In the genomic region with DNA sequence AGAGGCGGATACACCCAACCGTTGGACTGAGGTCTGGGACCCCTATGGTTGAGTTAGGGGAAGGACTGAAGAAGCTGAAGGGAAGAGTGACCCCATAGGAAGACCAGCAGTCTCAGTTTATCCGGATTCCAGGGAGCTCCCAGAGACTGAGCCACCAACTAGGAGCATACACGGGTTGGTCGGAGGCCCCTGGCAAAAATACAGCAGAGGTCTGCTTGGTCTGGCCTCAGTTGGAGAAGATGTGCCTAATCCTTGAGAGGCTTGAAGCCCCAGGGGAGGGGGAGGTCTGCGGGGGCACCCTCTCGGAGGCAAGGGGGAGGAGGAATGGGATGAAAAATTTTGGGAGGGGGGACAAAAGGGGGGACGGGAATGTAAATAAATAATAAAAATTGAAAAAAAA, we compare ENCODE assay signal across 9 mouse cellular contexts. TPM values are rescaled to one million over a fixed set of nuclear protein-coding genes. Genes with fewer than 3 reads are reported as not detected.
A peak's percentile ranks its signal among the peaks of the same experiment; 100 is the strongest.
DNase-seq lines count a peak whose midpoint lies in the region; ATAC-seq and TF ChIP-seq lines count a peak whose summit lies in the region.
"Had no signal": no experiment of that assay in that cellular context is flagged by ENCODE, and none has a peak within 500 bp of the region (broad histone marks: within the 10 kb centered on the region; RNA-seq: fewer than 3 reads in every experiment).

No protein-coding gene starts in this region.

- TF ChIP-seq CTCF in layer of hippocampus, adult 2 months (conservative IDR thresholded peaks at IDR 0.05), result no peak
- TF ChIP-seq CTCF in CH12.LX (conservative IDR thresholded peaks at IDR 0.05 in 1 of 2, IDR thresholded peaks at IDR 0.05 in 1 of 2; ENCODE audit: low read depth in 2 of 2, low read length in 2 of 2), result no peak

- 33% methylated on average over 8 of the region's 8 CpGs for WGBS in heart, embryonic 11.5 days (ENCODE audit: insufficient replicate concordance)
- WGBS in embryonic facial prominence, embryonic 15.5 days, result 39% methylated on average over 8 of the region's 8 CpGs

- peak overlapping the region; percentile 74 for H3K4me2 ChIP-seq in heart, embryonic 11.5 days
- peak overlapping the region; percentile 73 for H3K4me2 ChIP-seq in CH12.LX (ENCODE audit: insufficient read depth, low read depth, poor library complexity, severe bottlenecking)
- peak overlapping the region; percentile 71; the same call in 1 of the 2 replicates for H3K4me2 ChIP-seq in embryonic facial prominence, embryonic 15.5 days (replicated peaks)

- intact Hi-C loops in heart, postnatal 36 days (cut with DNase I), result no loop called here

- peaks cover 12% of the 10 kb centered on the region; the same call in 1 of the 2 replicates for H3K79me2 ChIP-seq in CH12.LX (replicated peaks; ENCODE audit: control insufficient read depth, extremely low read depth, insufficient read depth, poor library complexity, severe bottlenecking)

- in situ Hi-C loops in CH12.LX (cut with MboI; ENCODE audit: low pct_ligation_motif_present, low pct_unique_long_range_greater_than_20kb, low sequenced_read_pairs), result no loop called here

- TF ChIP-seq POLR2A in CH12.LX (IDR thresholded peaks at IDR 0.05; ENCODE audit: low read depth, low read length), result no peak

- no peak for ATAC-seq in heart, embryonic 11.5 days (replicated peaks; ENCODE audit: insufficient number of reproducible peaks, low FRiP score, low TSS enrichment)
- no peak for ATAC-seq in embryonic facial prominence, embryonic 15.5 days (ENCODE audit: insufficient number of reproducible peaks, low FRiP score, low TSS enrichment, low read depth)

- no peak for TF ChIP-seq RAD21 in CH12.LX (IDR thresholded peaks at IDR 0.05; ENCODE audit: low read depth, low read length)

- no peaks in the 10 kb centered on the region for H3K4me1 ChIP-seq in heart, embryonic 11.5 days (ENCODE audit: control insufficient read depth, insufficient read depth, low read length)
- H3K4me1 ChIP-seq in CH12.LX (ENCODE audit: control insufficient read depth in 1 of 2, insufficient read depth in 2 of 2), result peaks cover 0 to 25% of the 10 kb centered on the region in 2 experiments; a peak in 2 of 4 replicates
- H3K4me1 ChIP-seq in embryonic facial prominence, embryonic 15.5 days, result peaks cover 13% of the 10 kb centered on the region; the same call in 1 of the 2 replicates

- H3K27me3 ChIP-seq in heart, embryonic 11.5 days (ENCODE audit: control insufficient read depth, insufficient read depth, low read length), result no peaks in the 10 kb centered on the region
- no peaks in the 10 kb centered on the region for H3K27me3 ChIP-seq in CH12.LX (replicated peaks)
- no peaks in the 10 kb centered on the region for H3K27me3 ChIP-seq in embryonic facial prominence, embryonic 15.5 days

- 0 out of 2 replicates have a peak, but pooled peaks cover 2% of the 10 kb centered on the region for H3K36me3 ChIP-seq in heart, embryonic 11.5 days (ENCODE audit: control insufficient read depth, insufficient read depth, low read length)
- H3K36me3 ChIP-seq in CH12.LX (replicated peaks in 1 of 2; ENCODE audit: control insufficient read depth in 1 of 2, insufficient read depth in 1 of 2, low read length in 1 of 2), result peaks cover 12 to 27% of the 10 kb centered on the region in 2 experiments
- no peaks in the 10 kb centered on the region for H3K36me3 ChIP-seq in embryonic facial prominence, embryonic 15.5 days

- dilution Hi-C loops in CH12.LX (cut with MboI; ENCODE audit: extremely low pct_ligation_motif_present, extremely low pct_unique_long_range_greater_than_20kb, low sequenced_read_pairs), result no loop called here

- H3K9ac ChIP-seq in heart, embryonic 11.5 days (ENCODE audit: low read depth, low read length), result no peak overlapping the region
- peak overlapping the region; percentile 95 for H3K9ac ChIP-seq in CH12.LX (ENCODE audit: insufficient read depth, low read depth)
- no peak overlapping the region for H3K9ac ChIP-seq in embryonic facial prominence, embryonic 15.5 days

- TF ChIP-seq EP300 in CH12.LX (IDR thresholded peaks at IDR 0.05; ENCODE audit: low read length), result no peak

- no peak for DNase-seq in heart, postnatal 36 days
- no peak for DNase-seq in layer of hippocampus, adult 2 months (ENCODE audit: low spot score in 2 of 2)
- DNase-seq in layer of hippocampus, adult 18-20 months (ENCODE audit: low spot score in 2 of 2), result no peak
- DNase-seq in CH12.LX (ENCODE audit: extremely low read depth), result no peak
- no peak for DNase-seq in spleen, postnatal 10 days (ENCODE audit: low spot score in 2 of 2)
- DNase-seq in frontal cortex, postnatal 25 days (ENCODE audit: low spot score in 2 of 2), result no peak

- H3K4me3 ChIP-seq in heart, embryonic 11.5 days (ENCODE audit: low read depth, low read length), result no peak overlapping the region
- H3K4me3 ChIP-seq in layer of hippocampus, adult 2 months, result peak overlapping the region; percentile 59; the same call in 1 of the 2 replicates
- H3K4me3 ChIP-seq in CH12.LX (replicated peaks in 1 of 3; ENCODE audit: low read depth in 2 of 3, low read length in 2 of 3, poor library complexity in 1 of 3), result peak overlapping the region in 1 of 3 experiments; percentile 68
- no peak overlapping the region for H3K4me3 ChIP-seq in embryonic facial prominence, embryonic 15.5 days (replicated peaks)

- H3K27ac ChIP-seq in heart, embryonic 11.5 days (ENCODE audit: low read depth, low read length), result no peak overlapping the region
- peak overlapping the region; percentile 90; the same call in 1 of the 2 replicates for H3K27ac ChIP-seq in layer of hippocampus, adult 2 months
- peak overlapping the region; percentile 33 for H3K27ac ChIP-seq in CH12.LX (ENCODE audit: insufficient read depth, low read depth)
- no peak overlapping the region for H3K27ac ChIP-seq in embryonic facial prominence, embryonic 15.5 days (replicated peaks)

- H3K9me3 ChIP-seq in heart, embryonic 11.5 days (replicated peaks; ENCODE audit: control insufficient read depth, low read length), result no peaks in the 10 kb centered on the region
- peaks cover 4% of the 10 kb centered on the region for H3K9me3 ChIP-seq in CH12.LX (replicated peaks; ENCODE audit: low read length)
- no peaks in the 10 kb centered on the region for H3K9me3 ChIP-seq in embryonic facial prominence, embryonic 15.5 days (replicated peaks)

TF ChIP-seq in CH12.LX, 34 proteins besides CTCF, POLR2A, EP300 and RAD21:
- TF ChIP-seq MAX (IDR thresholded peaks at IDR 0.05; ENCODE audit: low read length) (no peak), CHD1 (IDR thresholded peaks at IDR 0.05; ENCODE audit: low read depth, low read length) (no peak)
TF ChIP-seq in CH12.LX: peak in this region for 0.

RNA-seq across cellular contexts. Expression of gene Akr1b10, which starts 0.6 kb away (rescaled TPM):
- polyA plus RNA-seq in heart, embryonic 11.5 days (2014; fragmentation: Nextera tagmentation; extraction: Ambion mirVana), result 63.1 and 67.6 TPM in 2 replicates
- total RNA-seq in heart, postnatal 36 days (2021), result 10 to 100 TPM; 56.8 to 65.7 TPM
- total RNA-seq in layer of hippocampus, adult 2 months (2021), result 10 to 100 TPM; 26.7 to 26.9 TPM
- 10 to 100 TPM; 24.3 to 26.4 TPM for total RNA-seq in layer of hippocampus, adult 18-20 months (2021)
- 20.3 and 20.7 TPM in 2 replicates for total RNA-seq in CH12.LX (2012; rRNA removed)
- 29.6 and 34.0 TPM in 2 replicates for total RNA-seq in CH12.LX (2014; rRNA removed)
- polyA plus RNA-seq in CH12.LX (2012; ENCODE audit: insufficient read length, low read depth), result 29.3 and 34.7 TPM in 2 replicates
- polyA plus RNA-seq in embryonic facial prominence, embryonic 15.5 days (2015; fragmentation: Nextera tagmentation; extraction: Ambion mirVana), result 15.1 and 18.1 TPM in 2 replicates

RNA-seq across cellular contexts. Expression of gene Akr1b7, which starts 28.7 kb away (rescaled TPM):
- 0.44 TPM in 1 of 2 replicates, not detected in the other for polyA plus RNA-seq in heart, embryonic 11.5 days (2014; fragmentation: Nextera tagmentation; extraction: Ambion mirVana)
- not detected for total RNA-seq in heart, postnatal 36 days (2021)
- total RNA-seq in layer of hippocampus, adult 2 months (2021), result not detected
- not detected for total RNA-seq in layer of hippocampus, adult 18-20 months (2021)
- total RNA-seq in CH12.LX (2012; rRNA removed) (0.08 TPM in 2 replicates), CH12.LX (2014; rRNA removed) (not detected in 2 replicates)
- not detected in 2 replicates for polyA plus RNA-seq in CH12.LX (2012; ENCODE audit: insufficient read length, low read depth)
- polyA plus RNA-seq in embryonic facial prominence, embryonic 15.5 days (2015; fragmentation: Nextera tagmentation; extraction: Ambion mirVana), result not detected in 2 replicates
- total RNA-seq: neutrophil, adult 5-6 weeks had no signal

RNA-seq across cellular contexts. Expression of gene Akr1b8, which starts 29.5 kb away (rescaled TPM):
- polyA plus RNA-seq in heart, embryonic 11.5 days (2014; fragmentation: Nextera tagmentation; extraction: Ambion mirVana), result 19.6 and 22.2 TPM in 2 replicates
- 1 to 10 TPM; 3.3 to 3.8 TPM for total RNA-seq in heart, postnatal 36 days (2021)
- under 1 TPM; 0.44 to 0.82 TPM for total RNA-seq in layer of hippocampus, adult 2 months (2021)
- total RNA-seq in layer of hippocampus, adult 18-20 months (2021), result 1 to 10 TPM in 1 of 2 experiments, under 1 TPM in 1; 0.96 to 1.2 TPM
- 0.13 and 0.21 TPM in 2 replicates for total RNA-seq in CH12.LX (2012; rRNA removed)
- total RNA-seq in CH12.LX (2014; rRNA removed), result not detected in 2 replicates
- not detected in 2 replicates for polyA plus RNA-seq in CH12.LX (2012; ENCODE audit: insufficient read length, low read depth)
- 9.0 and 10.3 TPM in 2 replicates for polyA plus RNA-seq in embryonic facial prominence, embryonic 15.5 days (2015; fragmentation: Nextera tagmentation; extraction: Ambion mirVana)
- total RNA-seq: neutrophil, adult 5-6 weeks had no signal

Comparison
In these comparisons a context has a peak if more than half of its experiments do, and no peak if none do; other contexts are left out.
1. H3K27ac ChIP-seq: peak in layer of hippocampus, adult 2 months (single experiment) and CH12.LX (single experiment); none in heart, embryonic 11.5 days (single experiment) and embryonic facial prominence, embryonic 15.5 days (single experiment).
2. Peak in every context shown above with its lines, with median percentiles within 50 percentile points of each other: H3K4me2 ChIP-seq.